Mouse (Mus musculus) liver, postnatal 0 days (tissue): ENCODE measurements at regions not wholly inside any gene's neighbourhood (a gene's known extent, or its start where the extent isn't known, plus 50 kb on each side); places are given as distances from the start of the nearest gene placed in this dataset.

Experiments
- CTCF ChIP-seq: sonication (generic); IDR thresholded peaks from 2 replicates; pipeline ENCODE4 v1.5.1; 2016; ENCODE audit warnings: antibody characterized with exemption, low read depth
- EP300 ChIP-seq: IDR thresholded peaks from 2 replicates; pipeline ENCODE4 v1.6.1; 2016; ENCODE audit warnings: antibody characterized with exemption, low read depth, mild to moderate bottlenecking

- TF ChIP-seq CTCF (no peak), EP300 (no peak)
These were observed 366.5 kb downstream of the Rapgef2 start for GRCm38 (mm10) chr3:78919850-78920249.
